Mouse (Mus musculus) forebrain, embryonic 10.5 days (tissue): ENCODE data around the gene Cgas. TPM values are rescaled to one million over a fixed set of nuclear protein-coding genes. Genes with fewer than 3 reads are reported as not detected.
A peak's percentile ranks its signal among the peaks of the same experiment; 100 is the strongest.
"Not testable (repeated sequence)": the region's sequence is repeated elsewhere in the genome, so short reads cannot be mapped to it uniquely, and the experiment has no call there.

Experiments
- DNase-seq: peaks from one replicate; pipeline ENCODE4 v3.0.0-alpha.2; 2017; ENCODE audit warnings: low spot score; ENCODE audit errors: extremely low spot score
- H3K27ac ChIP-seq: fragments of 300-500 bp; sonication (generic); 2 replicates; pipeline ENCODE4 v1.5.1; 2016; ENCODE audit warnings: mild to moderate bottlenecking
- H3K27me3 ChIP-seq: fragments of 300-500 bp; sonication (generic); 2 replicates; pipeline ENCODE4 v1.6.1; 2016; ENCODE audit warnings: mild to moderate bottlenecking; ENCODE audit not compliant: poor library complexity, severe bottlenecking
- H3K36me3 ChIP-seq: fragments of 300-500 bp; sonication (generic); replicated peaks from 2 replicates; pipeline ENCODE4 v1.6.1; 2016; ENCODE audit warnings: mild to moderate bottlenecking, moderate library complexity
- H3K4me1 ChIP-seq: fragments of 300-500 bp; sonication (generic); 2 replicates; pipeline ENCODE4 v1.6.1; 2016
- H3K4me3 ChIP-seq: fragments of 300-500 bp; sonication (generic); 2 replicates; pipeline ENCODE4 v1.5.1; 2016; ENCODE audit warnings: mild to moderate bottlenecking, moderate library complexity
- H3K9me3 ChIP-seq: fragments of 300-500 bp; sonication (generic); 2 replicates; pipeline ENCODE4 v1.6.1; 2016; ENCODE audit warnings: mild to moderate bottlenecking, moderate library complexity
- WGBS: fragments of 180-500 bp; shearing (Covaris S2); methylation state at CpG from one replicate; pipeline ENCODE4 v1.1.7; 2016; 5-methylcytosine and 5-hydroxymethylcytosine counted together
- polyA plus RNA-seq: library from polyadenylated mRNA; unstranded; fragments of >200 nt; fragmentation: Nextera tagmentation; extraction: Ambion mirVana; gene quantifications from 2 replicates; pipeline ENCODE4 v1.2.1, GENCODE M21; 2016

The Cgas gene
- 0.27 and 0.32 TPM in 2 replicates for polyA plus RNA-seq

DNA sequence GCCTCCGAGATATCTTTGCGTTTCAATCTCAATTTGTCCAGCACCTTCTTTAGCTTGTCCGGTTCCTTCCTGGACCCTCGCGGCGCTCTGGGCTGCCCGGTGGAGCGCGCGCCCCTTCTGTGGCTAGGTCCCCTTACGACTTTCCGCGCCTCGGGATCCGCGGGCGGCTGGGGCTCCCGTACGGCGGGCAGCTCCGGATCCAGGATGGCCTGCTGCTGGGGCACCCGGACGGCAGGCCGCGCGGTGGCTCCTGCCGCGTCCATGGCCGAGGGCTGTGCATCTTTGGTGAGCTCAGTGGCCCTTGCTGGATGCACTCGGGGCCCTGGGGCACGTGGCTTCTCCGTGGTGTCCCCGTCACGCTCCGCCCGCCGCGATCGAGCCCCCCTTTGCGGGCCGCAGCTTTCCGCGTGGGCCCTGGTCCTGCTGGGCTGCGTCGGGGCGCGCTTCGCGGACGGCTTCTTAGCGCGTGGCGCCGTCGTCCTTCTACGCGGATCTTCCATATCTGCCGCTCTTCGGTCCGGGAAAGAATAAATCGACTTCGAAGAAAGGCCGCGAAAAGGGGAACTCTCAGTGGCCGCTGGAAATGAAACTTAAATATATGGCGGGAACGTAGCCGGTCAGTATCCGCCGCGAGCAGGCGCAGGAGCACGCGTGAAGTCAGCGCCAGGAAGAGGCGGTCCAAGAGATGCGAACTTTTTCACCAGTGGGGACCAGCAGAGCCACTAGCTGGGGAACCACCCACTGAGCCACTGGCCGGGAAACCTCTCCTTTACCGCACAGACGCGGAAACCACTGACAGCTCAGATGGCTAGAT, at the start of gene Cgas:
Gene Cgas (minus strand): TSS at position 659 of the 814 bp plus-strand sequence.
- H3K4me1 ChIP-seq, result peaks cover 12% of the 10 kb centered on the region
- peak; percentile 45 for DNase-seq
- H3K36me3 ChIP-seq, result no peaks in the 10 kb centered on the region
- 1% methylated on average over 81 of the region's 81 CpGs for WGBS
- H3K4me3 ChIP-seq, result peak within 1 kb of the TSS; percentile 52
- peak within 1 kb of the TSS; percentile 70; the same call in 1 of the 2 replicates for H3K27ac ChIP-seq
- H3K9me3 ChIP-seq, result 0 out of 2 replicates have a peak, but pooled peaks cover 3% of the 10 kb centered on the region
- peaks cover 89% of the 10 kb centered on the region for H3K27me3 ChIP-seq

DNA sequence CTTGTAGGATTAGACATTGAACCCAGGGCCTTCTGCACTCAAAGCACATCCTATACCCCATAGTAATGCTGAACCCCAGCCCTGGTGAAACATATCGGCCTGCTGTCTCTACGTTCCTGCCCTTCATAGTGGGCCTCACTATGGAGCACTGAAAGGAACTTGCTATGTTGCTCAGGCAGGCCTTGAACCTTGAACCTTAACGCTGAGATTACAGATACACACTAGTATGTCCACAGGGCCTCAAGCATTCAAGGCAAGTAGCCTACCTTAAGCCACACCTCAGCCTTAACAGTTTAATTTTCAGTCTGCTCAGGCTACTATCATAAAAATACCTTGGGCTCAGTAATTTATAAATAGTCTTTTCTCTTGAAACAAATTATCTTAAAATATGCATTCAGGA, 49.2 kb upstream of the Cgas start:
- Histone ChIP-seq H3K36me3 (no peaks in the 10 kb centered on the region), H3K4me1 (peaks cover 13% of the 10 kb centered on the region), H3K4me3 (no peak overlapping the region), H3K27ac (no peak overlapping the region), H3K27me3 (no peaks in the 10 kb centered on the region), H3K9me3 (no peaks in the 10 kb centered on the region)
- WGBS, result 94% methylated on average over 3 of the region's 3 CpGs
- no peak for DNase-seq

GRCm38 (mm10) chr9:78491169-78491568, 48.1 kb upstream of the Cgas start:
- no peaks in the 10 kb centered on the region for H3K36me3 ChIP-seq
- WGBS, result 88% methylated on average over 3 of the region's 3 CpGs

DNA sequence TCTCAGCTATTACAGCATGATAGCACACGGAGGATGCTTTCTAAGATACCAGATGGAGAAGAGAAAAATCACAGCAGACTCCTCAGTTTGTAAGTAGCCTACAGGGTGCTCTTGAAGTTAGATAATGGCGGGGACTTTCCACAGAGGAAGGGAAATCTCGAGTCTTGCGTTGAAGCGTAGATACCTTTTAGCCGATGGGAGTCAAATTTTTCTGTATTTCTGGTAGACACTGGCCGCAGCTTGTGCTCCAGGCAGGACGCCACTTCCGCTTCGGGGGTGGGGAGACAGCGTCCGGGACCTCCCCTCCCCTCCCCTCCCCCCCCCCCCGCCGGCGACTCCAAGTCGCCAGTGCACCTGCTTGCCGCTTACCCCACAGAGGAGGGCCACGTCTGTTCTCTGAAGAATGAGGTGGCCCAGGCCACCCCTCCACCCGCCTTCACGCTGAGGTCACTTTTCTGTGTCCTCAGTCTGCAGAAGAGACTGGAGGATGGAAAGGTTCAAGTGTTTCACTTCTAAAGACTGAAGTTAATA, 45.9 kb upstream of the Cgas start, which contains the start of gene Eef1a1:
Gene Eef1a1 (minus strand): TSS at position 262 of the 531 bp plus-strand sequence.
- no peaks in the 10 kb centered on the region for H3K36me3 ChIP-seq
- H3K4me1 ChIP-seq, result peaks cover 19% of the 10 kb centered on the region
- peak within 1 kb of the TSS; percentile 85 for H3K27ac ChIP-seq
- peak within 1 kb of the TSS; percentile 48 for H3K4me3 ChIP-seq
- 3% methylated on average over 19 of the region's 20 CpGs for WGBS
- H3K9me3 ChIP-seq, result no peaks in the 10 kb centered on the region
- DNase-seq, result peak; percentile 42
- no peaks in the 10 kb centered on the region for H3K27me3 ChIP-seq

More at GRCm38 (mm10) chr9:78491169-78491568, 48.1 kb upstream of the Cgas start:
- Histone ChIP-seq H3K4me3 (no peak overlapping the region), H3K4me1 (peaks cover 13% of the 10 kb centered on the region), H3K9me3 (no peaks in the 10 kb centered on the region), H3K27me3 (no peaks in the 10 kb centered on the region), H3K27ac (no peak overlapping the region)
- DNase-seq, result no peak

DNA sequence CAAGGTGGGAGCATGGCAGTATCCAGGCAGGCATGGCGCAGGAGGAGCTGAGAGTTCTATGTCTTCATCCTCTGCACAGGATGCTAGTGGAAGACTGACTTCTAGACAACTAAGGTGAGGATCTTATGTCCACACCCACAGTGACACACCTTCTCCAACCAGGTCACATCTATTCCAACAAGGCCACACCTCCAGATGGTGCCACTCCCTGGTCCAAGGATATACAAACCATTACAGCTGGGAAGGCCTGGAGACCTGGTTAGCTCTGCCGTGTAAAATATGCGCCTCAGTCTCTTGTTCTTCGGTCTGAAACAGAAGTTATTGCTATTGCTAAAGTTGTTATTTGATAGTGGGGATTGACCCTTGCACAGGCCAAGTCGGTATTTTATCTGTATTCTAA, 45.0 kb upstream of the Cgas start:
- not testable (repeated sequence) for H3K27me3 ChIP-seq, H3K27ac ChIP-seq, DNase-seq, H3K4me3 ChIP-seq, H3K36me3 ChIP-seq, H3K9me3 ChIP-seq
- 94% methylated on average over 5 of the region's 5 CpGs for WGBS
- H3K4me1 ChIP-seq, result peaks cover 27% of the 10 kb centered on the region

GRCm38 (mm10) chr9:78484660-78485059, 41.6 kb upstream of the Cgas start:
- Histone ChIP-seq H3K9me3 (no peaks in the 10 kb centered on the region), H3K27ac (no peak overlapping the region), H3K4me3 (no peak overlapping the region), H3K36me3 (peaks cover 14% of the 10 kb centered on the region), H3K4me1 (peaks cover 37% of the 10 kb centered on the region), H3K27me3 (no peaks in the 10 kb centered on the region)
- no peak for DNase-seq
- 87% methylated on average over 3 of the region's 3 CpGs for WGBS

DNA sequence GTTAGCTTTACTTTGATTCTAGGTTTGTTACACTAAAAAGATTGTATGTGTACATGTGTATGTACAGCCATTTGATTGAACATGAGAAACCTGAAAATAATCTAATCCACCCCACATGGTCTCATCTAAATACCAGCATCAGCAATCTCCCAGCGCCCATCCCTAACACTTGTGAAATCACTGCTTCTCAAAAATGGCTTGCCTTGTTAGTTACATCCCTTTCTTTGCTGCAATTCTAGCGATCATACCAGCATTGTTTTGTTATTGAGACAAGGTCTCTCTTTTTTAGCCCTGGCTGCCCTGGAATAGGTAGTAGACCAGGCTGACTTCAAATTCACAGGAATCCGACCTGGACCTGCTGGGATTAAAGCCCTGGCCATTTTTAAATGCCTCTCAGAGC, 39.3 kb upstream of the Cgas start:
- Histone ChIP-seq H3K9me3 (no peaks in the 10 kb centered on the region), H3K4me3 (peak overlapping the region; percentile 99), H3K27me3 (no peaks in the 10 kb centered on the region), H3K36me3 (peaks cover 35% of the 10 kb centered on the region), H3K27ac (peak overlapping the region; percentile 99), H3K4me1 (peaks cover 39% of the 10 kb centered on the region)
- no peak for DNase-seq
- WGBS, result 9% methylated on average over 3 of the region's 3 CpGs

GRCm38 (mm10) chr9:78481423-78482331, 38.6 kb upstream of the Cgas start:
- Histone ChIP-seq H3K36me3 (peaks cover 42% of the 10 kb centered on the region), H3K27me3 (no peaks in the 10 kb centered on the region), H3K9me3 (no peaks in the 10 kb centered on the region), H3K27ac (peak overlapping the region; percentile 99), H3K4me3 (peak overlapping the region; percentile 99), H3K4me1 (peaks cover 39% of the 10 kb centered on the region)
- WGBS, result under 1% methylated on average over 74 of the region's 77 CpGs
- peak; percentile 98 for DNase-seq

DNA sequence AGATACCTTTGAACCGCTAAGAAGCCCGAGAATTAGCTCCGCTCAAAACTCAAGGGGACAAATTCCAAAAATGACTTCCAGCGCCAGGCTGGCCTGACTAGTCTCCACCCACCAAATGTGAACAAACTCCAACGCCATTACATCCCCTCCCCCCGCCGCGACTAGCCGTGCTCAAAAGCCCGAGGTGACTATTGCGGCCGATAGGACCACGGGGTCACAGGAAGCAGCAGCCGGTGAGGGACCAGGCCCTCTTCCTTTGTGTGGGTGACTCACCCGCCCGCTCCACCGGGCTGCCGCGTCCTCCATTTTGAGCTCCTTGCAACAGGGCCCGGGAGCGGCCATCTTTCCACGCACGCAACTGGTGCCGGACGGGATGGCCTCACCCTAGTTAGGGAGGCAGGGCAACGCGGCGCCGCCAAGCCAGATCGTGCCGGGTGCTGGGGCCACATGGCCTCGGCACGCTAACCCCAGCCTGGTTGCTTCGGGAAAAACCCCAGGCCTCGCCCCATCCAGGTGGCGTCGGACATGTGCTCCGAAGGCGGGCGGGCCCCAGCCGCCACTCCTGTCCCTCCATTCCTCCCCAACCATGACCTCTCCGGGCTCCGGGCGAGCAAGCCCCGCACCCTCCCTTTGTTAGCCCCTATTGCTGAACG, 37.8 kb upstream of the Cgas start:
- no peaks in the 10 kb centered on the region for H3K9me3 ChIP-seq
- WGBS, result under 1% methylated on average over 46 of the region's 46 CpGs
- peak overlapping the region; percentile 99 for H3K27ac ChIP-seq
- H3K36me3 ChIP-seq, result peaks cover 51% of the 10 kb centered on the region
- no peaks in the 10 kb centered on the region for H3K27me3 ChIP-seq
- DNase-seq, result peak; percentile 81
- peak overlapping the region; percentile 99 for H3K4me3 ChIP-seq
- peaks cover 39% of the 10 kb centered on the region for H3K4me1 ChIP-seq

GRCm38 (mm10) chr9:78480227-78480626, 37.2 kb upstream of the Cgas start:
- Histone ChIP-seq H3K4me1 (peaks cover 39% of the 10 kb centered on the region), H3K4me3 (peak overlapping the region; percentile 99), H3K36me3 (peaks cover 54% of the 10 kb centered on the region), H3K27ac (peak overlapping the region; percentile 99)
- DNase-seq, H3K9me3 ChIP-seq, H3K27me3 ChIP-seq: not testable (repeated sequence)
- WGBS, result under 1% methylated on average over 13 of the region's 13 CpGs

DNA sequence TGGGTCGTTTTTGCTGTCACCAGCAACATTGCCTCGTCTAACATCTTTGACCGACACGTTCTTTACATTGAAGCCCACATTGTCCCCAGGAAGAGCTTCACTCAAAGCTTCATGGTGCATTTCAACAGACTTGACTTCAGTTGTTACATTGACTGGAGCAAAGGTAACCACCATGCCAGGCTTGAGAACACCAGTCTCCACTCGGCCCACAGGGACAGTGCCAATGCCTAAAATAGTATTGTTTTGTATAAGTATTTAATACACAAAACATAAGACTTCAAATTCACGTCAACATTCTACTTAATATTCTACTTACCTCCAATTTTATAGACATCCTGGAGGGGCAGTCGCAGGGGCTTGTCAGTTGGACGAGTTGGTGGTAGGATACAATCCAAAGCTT, 36.3 kb upstream of the Cgas start:
- Histone ChIP-seq H3K4me3 (peak overlapping the region; percentile 99), H3K27ac (peak overlapping the region; percentile 51; the same call in 1 of the 2 replicates), H3K36me3 (peaks cover 62% of the 10 kb centered on the region), H3K4me1 (peaks cover 37% of the 10 kb centered on the region)
- H3K27me3 ChIP-seq, DNase-seq, H3K9me3 ChIP-seq: not testable (repeated sequence)
- 48% methylated on average over 8 of the region's 8 CpGs for WGBS

DNA sequence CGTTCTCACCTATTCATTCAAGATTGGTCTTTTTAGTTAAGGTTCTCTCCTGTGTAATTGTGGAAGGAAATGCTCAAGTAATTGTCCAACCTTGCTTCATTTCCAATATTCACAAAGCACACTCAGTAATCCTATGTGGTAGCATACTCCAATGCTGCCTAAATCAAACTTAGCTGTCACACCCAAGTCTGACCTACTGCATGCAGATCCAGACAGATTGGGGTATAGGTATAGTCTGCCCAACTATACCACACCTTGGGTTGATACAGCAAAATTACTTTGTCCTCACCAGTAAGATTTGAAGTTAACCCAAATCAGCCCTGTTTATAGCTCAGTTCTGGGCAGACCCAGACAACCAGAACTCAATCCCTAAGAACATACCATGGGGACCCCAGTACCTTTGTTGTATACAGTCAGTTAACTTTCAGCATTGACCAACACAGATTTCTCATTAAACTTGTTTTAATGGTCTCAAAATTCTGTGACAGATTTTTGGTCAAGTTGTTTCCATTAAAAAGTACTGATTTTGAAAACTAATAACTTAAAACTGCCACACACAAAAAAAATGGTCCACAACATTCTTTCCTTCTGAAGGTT, 35.1 kb upstream of the Cgas start:
- Histone ChIP-seq H3K36me3 (peaks cover 74% of the 10 kb centered on the region), H3K4me1 (peaks cover 26% of the 10 kb centered on the region), H3K4me3 (peak overlapping the region; percentile 30)
- DNase-seq, H3K27me3 ChIP-seq, H3K9me3 ChIP-seq, H3K27ac ChIP-seq: not testable (repeated sequence)
- WGBS, result 60% methylated on average over 1 of the region's 1 CpGs
